Mouse (Mus musculus) embryonic facial prominence, embryonic 15.5 days (tissue): ENCODE measurements around the gene Fam184b. TPM values are rescaled to one million over a fixed set of nuclear protein-coding genes. Genes with fewer than 3 reads are reported as not detected.

ENCODE experiments used
- ATAC-seq: fragments of 200-750 bp; cut with Nextera tagmentation; 2 replicates; pipeline ENCODE4 v1.8.0; 2017; ENCODE audit warnings: low read depth, moderate TSS enrichment; ENCODE audit not compliant: insufficient number of reproducible peaks, low FRiP score, low TSS enrichment
- H3K27ac ChIP-seq: fragments of 300-500 bp; sonication (generic); replicated peaks from 2 replicates; pipeline ENCODE4 v1.5.1; 2015; ENCODE audit warnings: mild to moderate bottlenecking, inconsistent platforms
- H3K27me3 ChIP-seq: fragments of 300-500 bp; sonication (generic); 2 replicates; pipeline ENCODE4 v1.6.1; 2015; ENCODE audit warnings: inconsistent platforms
- H3K36me3 ChIP-seq: fragments of 300-500 bp; sonication (generic); 2 replicates; pipeline ENCODE4 v1.6.1; 2015; ENCODE audit warnings: mild to moderate bottlenecking, inconsistent platforms
- H3K4me1 ChIP-seq: fragments of 300-500 bp; sonication (generic); 2 replicates; pipeline ENCODE4 v1.6.1; 2015; ENCODE audit warnings: inconsistent platforms
- H3K4me2 ChIP-seq: fragments of 300-500 bp; sonication (generic); replicated peaks from 2 replicates; pipeline ENCODE4 v1.6.1; 2015; ENCODE audit warnings: mild to moderate bottlenecking, inconsistent platforms
- H3K4me3 ChIP-seq: fragments of 300-500 bp; sonication (generic); replicated peaks from 2 replicates; pipeline ENCODE4 v1.5.1; 2015; ENCODE audit warnings: mild to moderate bottlenecking, inconsistent platforms
- H3K9ac ChIP-seq: fragments of 300-500 bp; sonication (generic); 2 replicates; pipeline ENCODE4 v1.6.1; 2015; ENCODE audit warnings: inconsistent platforms
- H3K9me3 ChIP-seq: fragments of 300-500 bp; sonication (generic); replicated peaks from 2 replicates; pipeline ENCODE4 v1.6.1; 2016; ENCODE audit warnings: inconsistent platforms
- WGBS: fragments of 180-500 bp; shearing (Covaris S2); methylation state at CpG from one replicate; pipeline ENCODE4 v1.1.7; 2015; 5-methylcytosine and 5-hydroxymethylcytosine counted together
- polyA plus RNA-seq: library from polyadenylated mRNA; unstranded; fragments of >200 nt; fragmentation: Nextera tagmentation; extraction: Ambion mirVana; gene quantifications from 2 replicates; pipeline ENCODE4 v1.2.1, GENCODE M21; 2015

The Fam184b gene
- polyA plus RNA-seq = 1.2 and 1.4 TPM in 2 replicates

GRCm38 (mm10) chr5:45638806-45639714 lies at the start of gene Fam184b:
Gene Fam184b (minus strand): TSS chr5:45639614.
- ATAC-seq = peak; percentile 70
- peak within 1 kb of the TSS; percentile 37 for H3K9ac ChIP-seq
- no peaks in the 10 kb centered on the region for H3K9me3 ChIP-seq
- no peak within 1 kb of the TSS for H3K27ac ChIP-seq
- 0 out of 2 replicates have a peak, but pooled peaks cover 12% of the 10 kb centered on the region for H3K27me3 ChIP-seq
- H3K4me1 ChIP-seq = peaks cover 10% of the 10 kb centered on the region
- peak within 1 kb of the TSS; percentile 58 for H3K4me3 ChIP-seq
- under 1% methylated on average over 48 of the region's 48 CpGs for WGBS
- no peaks in the 10 kb centered on the region for H3K36me3 ChIP-seq
- H3K4me2 ChIP-seq = peak within 1 kb of the TSS; percentile 97

DNA sequence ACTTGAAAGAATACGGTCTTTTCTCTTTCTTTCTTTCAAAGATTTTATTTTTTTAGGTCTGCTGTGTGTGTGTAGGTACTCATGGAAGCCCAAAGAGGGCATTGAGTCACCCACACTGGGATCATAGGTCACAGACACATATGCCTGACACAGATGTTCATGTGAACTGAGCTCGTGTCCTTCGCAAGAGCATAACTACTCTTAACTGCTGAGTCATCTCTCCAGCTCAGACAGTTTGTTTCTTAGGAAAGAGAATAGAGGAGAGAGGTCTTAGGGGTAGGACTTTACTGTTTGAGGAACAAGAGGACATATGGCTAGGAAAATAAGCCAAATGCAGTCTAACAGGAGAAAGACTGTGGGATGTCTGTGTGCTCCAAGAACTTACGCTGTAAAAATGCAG lies 49.7 kb upstream of the Fam184b start:
- Histone ChIP-seq H3K9me3 (no peaks in the 10 kb centered on the region), H3K36me3 (peaks cover 6% of the 10 kb centered on the region), H3K27me3 (no peaks in the 10 kb centered on the region), H3K4me3 (no peak overlapping the region), H3K9ac (no peak overlapping the region), H3K4me1 (no peaks in the 10 kb centered on the region), H3K4me2 (no peak overlapping the region), H3K27ac (no peak overlapping the region)
- no peak for ATAC-seq
- WGBS = 82% methylated on average over 4 of the region's 4 CpGs

DNA sequence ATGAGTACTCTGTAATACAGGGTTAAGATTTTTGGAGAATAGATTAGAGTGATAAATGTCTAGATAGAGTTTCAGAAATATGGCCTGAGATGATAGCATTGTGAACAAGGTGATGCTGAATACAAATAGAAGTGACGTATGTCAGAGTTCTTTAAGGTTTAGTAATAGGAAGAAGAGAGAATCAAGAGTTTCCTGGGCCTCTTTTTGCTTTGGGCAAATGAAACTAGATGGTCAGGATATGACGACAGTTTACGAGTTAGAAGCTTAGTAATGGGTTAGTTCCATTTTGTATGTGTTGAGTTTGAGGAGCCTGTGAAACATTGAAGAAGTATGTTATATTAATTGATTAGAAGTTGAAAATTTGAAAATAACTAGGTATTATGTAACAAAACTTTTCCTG lies 46.8 kb upstream of the Fam184b start:
- H3K36me3 ChIP-seq = peaks cover 11% of the 10 kb centered on the region
- WGBS = 94% methylated on average over 3 of the region's 3 CpGs
- no peak overlapping the region for H3K27ac ChIP-seq
- H3K9me3 ChIP-seq = no peaks in the 10 kb centered on the region
- H3K4me2 ChIP-seq = no peak overlapping the region
- no peaks in the 10 kb centered on the region for H3K27me3 ChIP-seq
- no peak for ATAC-seq
- H3K9ac ChIP-seq = no peak overlapping the region
- H3K4me1 ChIP-seq = no peaks in the 10 kb centered on the region
- no peak overlapping the region for H3K4me3 ChIP-seq

- H3K4me3 ChIP-seq = no peak overlapping the region
- WGBS = 94% methylated on average over 2 of the region's 2 CpGs
- ATAC-seq = no peak
These were observed 45.8 kb upstream of the Fam184b start for GRCm38 (mm10) chr5:45685243-45685642.

GRCm38 (mm10) chr5:45683388-45683787 lies 44.0 kb upstream of the Fam184b start:
- no peak for ATAC-seq
- 94% methylated on average over 1 of the region's 1 CpGs for WGBS
- Histone ChIP-seq H3K4me1 (no peaks in the 10 kb centered on the region), H3K27ac (no peak overlapping the region), H3K4me2 (no peak overlapping the region), H3K9me3 (no peaks in the 10 kb centered on the region), H3K27me3 (no peaks in the 10 kb centered on the region), H3K9ac (no peak overlapping the region), H3K36me3 (peaks cover 18% of the 10 kb centered on the region), H3K4me3 (no peak overlapping the region)

More at GRCm38 (mm10) chr5:45685243-45685642, 45.8 kb upstream of the Fam184b start:
- Histone ChIP-seq H3K4me1 (no peaks in the 10 kb centered on the region), H3K9ac (no peak overlapping the region), H3K36me3 (peaks cover 15% of the 10 kb centered on the region), H3K4me2 (no peak overlapping the region), H3K27ac (no peak overlapping the region), H3K27me3 (no peaks in the 10 kb centered on the region), H3K9me3 (no peaks in the 10 kb centered on the region)

- H3K27me3 ChIP-seq = no peaks in the 10 kb centered on the region
- ATAC-seq = no peak
- peaks cover 24% of the 10 kb centered on the region for H3K36me3 ChIP-seq
- no peak overlapping the region for H3K27ac ChIP-seq
- no peak overlapping the region for H3K4me2 ChIP-seq
- H3K9me3 ChIP-seq = no peaks in the 10 kb centered on the region
- no peak overlapping the region for H3K9ac ChIP-seq
- no peaks in the 10 kb centered on the region for H3K4me1 ChIP-seq
- no peak overlapping the region for H3K4me3 ChIP-seq
These were observed 40.5 kb upstream of the Fam184b start for GRCm38 (mm10) chr5:45679955-45680354.

DNA sequence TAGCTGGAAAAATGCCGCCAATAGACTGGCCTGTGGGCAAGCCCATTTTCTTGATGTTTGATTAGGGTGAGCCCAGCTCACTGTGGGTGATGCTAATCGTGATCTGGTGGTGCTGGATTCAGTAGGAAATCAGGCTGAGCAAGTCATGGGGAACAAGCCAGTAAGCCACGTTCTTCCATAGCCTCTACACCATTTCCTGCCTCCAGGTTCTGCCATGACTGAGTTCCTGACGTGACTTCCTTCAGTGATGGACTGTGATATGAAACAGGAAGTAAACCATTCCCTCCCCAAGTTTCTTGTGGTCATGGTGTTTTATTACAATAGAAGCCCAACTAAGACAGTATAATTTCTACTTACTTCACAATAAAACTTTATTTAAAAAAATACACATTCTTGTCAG lies 38.2 kb upstream of the Fam184b start:
- no peak overlapping the region for H3K4me2 ChIP-seq
- 74% methylated on average over 4 of the region's 4 CpGs for WGBS
- ATAC-seq = no peak
- no peaks in the 10 kb centered on the region for H3K27me3 ChIP-seq
- H3K27ac ChIP-seq = no peak overlapping the region
- H3K9me3 ChIP-seq = no peaks in the 10 kb centered on the region
- H3K4me3 ChIP-seq = no peak overlapping the region
- H3K9ac ChIP-seq = no peak overlapping the region
- no peaks in the 10 kb centered on the region for H3K4me1 ChIP-seq
- H3K36me3 ChIP-seq = peaks cover 14% of the 10 kb centered on the region; the same call in 1 of the 2 replicates

- ATAC-seq = no peak
- no peak overlapping the region for H3K4me2 ChIP-seq
These were observed 35.6 kb upstream of the Fam184b start for GRCm38 (mm10) chr5:45675032-45675431.

DNA sequence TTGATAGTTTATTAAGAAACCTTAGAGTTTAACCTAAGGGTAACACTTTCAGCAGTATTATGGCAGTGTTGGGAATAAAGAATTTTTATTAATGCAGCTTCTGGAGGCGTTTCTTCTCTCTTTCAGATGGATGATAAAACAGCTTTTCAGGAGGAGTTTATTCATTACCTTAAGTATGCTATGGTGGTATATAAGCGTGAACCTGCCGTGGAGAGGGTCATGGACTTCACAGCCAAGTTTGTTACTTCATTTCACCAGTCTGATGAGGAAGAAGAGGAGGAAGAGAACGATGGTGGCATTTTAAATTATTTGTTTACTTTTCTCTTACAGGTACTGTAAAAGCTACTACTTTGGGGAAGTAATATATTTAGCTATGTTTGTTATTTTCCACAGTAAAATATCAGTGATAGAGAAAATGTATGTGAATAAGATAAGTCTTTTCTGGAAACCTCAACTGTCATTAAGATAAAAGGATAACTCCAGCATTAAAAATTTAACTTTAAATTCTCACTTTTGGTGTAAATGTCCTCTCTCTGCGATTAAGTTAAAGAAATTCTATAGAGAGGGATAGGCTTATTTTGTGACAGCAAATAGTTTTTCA lies 31.6 kb upstream of the Fam184b start:
- WGBS = 56% methylated on average over 5 of the region's 5 CpGs
- H3K4me1 ChIP-seq = peaks cover 5% of the 10 kb centered on the region
- H3K4me2 ChIP-seq = peak overlapping the region; percentile 91
- H3K27me3 ChIP-seq = no peaks in the 10 kb centered on the region
- H3K9ac ChIP-seq = no peak overlapping the region
- no peaks in the 10 kb centered on the region for H3K9me3 ChIP-seq
- peak overlapping the region; percentile 78 for H3K4me3 ChIP-seq
- no peak overlapping the region for H3K27ac ChIP-seq
- H3K36me3 ChIP-seq = peaks cover 6% of the 10 kb centered on the region; the same call in 1 of the 2 replicates
- ATAC-seq = no peak

More at GRCm38 (mm10) chr5:45675032-45675431, 35.6 kb upstream of the Fam184b start:
- no peak overlapping the region for H3K27ac ChIP-seq
- no peaks in the 10 kb centered on the region for H3K4me1 ChIP-seq
- no peaks in the 10 kb centered on the region for H3K27me3 ChIP-seq
- no peak overlapping the region for H3K4me3 ChIP-seq
- peaks cover 9% of the 10 kb centered on the region; the same call in 1 of the 2 replicates for H3K36me3 ChIP-seq
- 95% methylated on average over 1 of the region's 1 CpGs for WGBS
- H3K9ac ChIP-seq = no peak overlapping the region
- H3K9me3 ChIP-seq = no peaks in the 10 kb centered on the region

- Histone ChIP-seq H3K36me3 (0 out of 2 replicates have a peak, but pooled peaks cover 2% of the 10 kb centered on the region), H3K9me3 (no peaks in the 10 kb centered on the region), H3K27ac (peak overlapping the region; percentile 87), H3K27me3 (no peaks in the 10 kb centered on the region), H3K9ac (peak overlapping the region; percentile 70), H3K4me2 (peak overlapping the region; percentile 91), H3K4me3 (peak overlapping the region; percentile 78), H3K4me1 (peaks cover 5% of the 10 kb centered on the region)
- ATAC-seq = no peak
- under 1% methylated on average over 13 of the region's 13 CpGs for WGBS
These were observed 30.9 kb upstream of the Fam184b start for GRCm38 (mm10) chr5:45670280-45670670.

DNA sequence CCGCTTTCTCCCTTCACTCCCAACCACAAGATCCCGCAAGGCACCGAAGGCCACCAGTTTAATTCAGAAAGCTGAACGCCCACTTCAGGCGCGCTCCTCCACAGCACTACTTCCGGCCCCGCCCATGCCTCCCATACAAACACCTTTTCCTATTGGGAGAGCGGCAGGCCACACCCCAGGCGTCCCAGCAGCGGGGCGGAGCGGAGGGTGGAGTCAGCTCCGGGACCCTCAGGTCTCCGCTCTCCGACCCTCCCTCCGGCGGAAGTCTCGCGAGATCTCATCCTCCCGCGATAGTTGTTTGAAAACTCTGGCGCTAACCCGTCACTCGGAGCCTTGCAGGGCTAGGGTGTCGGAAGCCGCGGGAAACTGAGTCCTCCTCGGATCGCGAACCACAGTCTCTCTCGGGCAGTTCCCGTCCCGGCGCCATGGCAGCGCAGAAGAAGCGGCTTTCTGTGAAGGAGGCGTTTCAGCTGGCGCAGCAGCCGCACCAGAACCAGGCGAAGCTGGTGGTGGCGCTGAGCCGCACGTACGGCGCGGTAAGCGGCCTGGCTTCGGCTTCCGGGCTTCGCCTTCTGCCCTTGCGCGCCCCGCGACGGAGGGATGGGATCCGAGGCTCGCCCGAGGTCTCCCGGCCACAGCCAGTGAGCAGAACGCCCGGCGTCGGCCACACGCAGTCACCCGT lies 30.3 kb upstream of the Fam184b start, which contains the start of gene Ncapg:
Gene Ncapg, plus strand, starts transcription at position 322 of the 682 bp plus-strand sequence.
- Histone ChIP-seq H3K9ac (peak within 1 kb of the TSS; percentile 70), H3K27me3 (no peaks in the 10 kb centered on the region), H3K4me2 (peak within 1 kb of the TSS; percentile 91), H3K36me3 (no peaks in the 10 kb centered on the region), H3K4me3 (peak within 1 kb of the TSS; percentile 78), H3K9me3 (no peaks in the 10 kb centered on the region), H3K4me1 (peaks cover 5% of the 10 kb centered on the region), H3K27ac (peak within 1 kb of the TSS; percentile 89)
- ATAC-seq = peak; percentile 100
- under 1% methylated on average over 66 of the region's 66 CpGs for WGBS
